Comparison of ENCODE assay signal across 14 mouse cellular contexts in genomic region chr7:30053591-30053990, GRCm38 (mm10). TPM values are rescaled to one million over a fixed set of nuclear protein-coding genes. Genes with fewer than 3 reads are reported as not detected.
DNase-seq lines count a peak whose midpoint lies in the region; ATAC-seq and TF ChIP-seq lines count a peak whose summit lies in the region.
"Had no signal": no experiment of that assay in that cellular context is flagged by ENCODE, and none has a peak within 500 bp of the region (broad histone marks: within the 10 kb centered on the region; RNA-seq: fewer than 3 reads in every experiment).

No protein-coding gene starts in this region.

- H3K27ac ChIP-seq in intestine, embryonic 15.5 days, result no peak overlapping the region
- H3K27ac ChIP-seq in intestine, postnatal 0 days (ENCODE audit: low read depth, low read length), result no peak overlapping the region
- no peak overlapping the region for H3K27ac ChIP-seq in ES-E14 (ENCODE audit: insufficient read depth, low read depth, low read length, poor library complexity, severe bottlenecking)
- peak overlapping the region; percentile 41; the same call in 1 of the 2 replicates for H3K27ac ChIP-seq in limb, embryonic 12.5 days
- no peak overlapping the region for H3K27ac ChIP-seq in forebrain, embryonic 14.5 days (ENCODE audit: low read depth, low read length)
- H3K27ac ChIP-seq: hindbrain, embryonic 13.5 days; liver, embryonic 13.5 days had no signal

- H3K27me3 ChIP-seq in intestine, embryonic 15.5 days (replicated peaks), result no peaks in the 10 kb centered on the region
- no peaks in the 10 kb centered on the region for H3K27me3 ChIP-seq in intestine, postnatal 0 days (replicated peaks; ENCODE audit: control insufficient read depth, insufficient read depth, low read length)
- H3K27me3 ChIP-seq in limb, embryonic 12.5 days, result no peaks in the 10 kb centered on the region
- no peaks in the 10 kb centered on the region for H3K27me3 ChIP-seq in forebrain, embryonic 14.5 days (replicated peaks; ENCODE audit: control insufficient read depth, insufficient read depth, low read length)
- H3K27me3 ChIP-seq: hindbrain, embryonic 13.5 days; liver, embryonic 13.5 days had no signal

- peaks cover 8% of the 10 kb centered on the region; the same call in 1 of the 2 replicates for H3K4me1 ChIP-seq in intestine, embryonic 15.5 days (replicated peaks)
- 0 out of 2 replicates have a peak, but pooled peaks cover 4% of the 10 kb centered on the region for H3K4me1 ChIP-seq in intestine, postnatal 0 days (replicated peaks; ENCODE audit: control insufficient read depth, insufficient read depth, low read length)
- no peaks in the 10 kb centered on the region for H3K4me1 ChIP-seq in ES-E14 (ENCODE audit: control insufficient read depth in 2 of 2, insufficient read depth in 2 of 2, low read length in 2 of 2, poor library complexity in 1 of 2)
- H3K4me1 ChIP-seq in limb, embryonic 12.5 days (replicated peaks), result peaks cover 15% of the 10 kb centered on the region
- H3K4me1 ChIP-seq in forebrain, embryonic 14.5 days (ENCODE audit: control insufficient read depth, insufficient read depth, low read length), result peaks cover 7% of the 10 kb centered on the region

- H3K9ac ChIP-seq in intestine, embryonic 15.5 days, result 0 out of 2 replicates have a peak overlapping the region, but pooled peaks have one; percentile 15
- H3K9ac ChIP-seq in intestine, postnatal 0 days (ENCODE audit: low read depth, low read length), result no peak overlapping the region
- H3K9ac ChIP-seq in ES-E14 (ENCODE audit: insufficient read depth, low read depth, low read length, poor library complexity, severe bottlenecking), result no peak overlapping the region
- no peak overlapping the region for H3K9ac ChIP-seq in limb, embryonic 12.5 days (replicated peaks)
- H3K9ac ChIP-seq in forebrain, embryonic 14.5 days (ENCODE audit: low read length), result no peak overlapping the region
- H3K9ac ChIP-seq: hindbrain, embryonic 13.5 days; liver, embryonic 13.5 days had no signal

- no peaks in the 10 kb centered on the region for H3K9me3 ChIP-seq in intestine, embryonic 15.5 days
- no peaks in the 10 kb centered on the region for H3K9me3 ChIP-seq in intestine, postnatal 0 days (ENCODE audit: control insufficient read depth)
- H3K9me3 ChIP-seq in ES-E14 (ENCODE audit: control insufficient read depth, insufficient read depth, low read depth, low read length), result no peaks in the 10 kb centered on the region
- no peaks in the 10 kb centered on the region for H3K9me3 ChIP-seq in limb, embryonic 12.5 days
- no peaks in the 10 kb centered on the region for H3K9me3 ChIP-seq in forebrain, embryonic 14.5 days (replicated peaks; ENCODE audit: control insufficient read depth, low read length)
- H3K9me3 ChIP-seq: hindbrain, embryonic 13.5 days; liver, embryonic 13.5 days had no signal

- ATAC-seq in intestine, embryonic 15.5 days, result no peak
- no peak for ATAC-seq in intestine, postnatal 0 days
- ATAC-seq in limb, embryonic 12.5 days (ENCODE audit: insufficient number of reproducible peaks, insufficient read depth, low FRiP score, low TSS enrichment, low read depth), result no peak
- ATAC-seq in forebrain, embryonic 14.5 days, result no peak

- TF ChIP-seq CTCF in intestine, postnatal 0 days (IDR thresholded peaks at IDR 0.05; ENCODE audit: low read depth), result no peak

- no peak overlapping the region for H3K4me3 ChIP-seq in intestine, embryonic 15.5 days (replicated peaks)
- no peak overlapping the region for H3K4me3 ChIP-seq in intestine, postnatal 0 days (ENCODE audit: low read depth, low read length)
- no peak overlapping the region for H3K4me3 ChIP-seq in ES-E14 (ENCODE audit: insufficient read depth in 1 of 2, low read depth in 1 of 2, low read length in 2 of 2, poor library complexity in 1 of 2, severe bottlenecking in 1 of 2)
- no peak overlapping the region for H3K4me3 ChIP-seq in limb, embryonic 12.5 days (replicated peaks)
- no peak overlapping the region for H3K4me3 ChIP-seq in forebrain, embryonic 14.5 days (ENCODE audit: low read depth, low read length)
- H3K4me3 ChIP-seq: hindbrain, embryonic 13.5 days; liver, embryonic 13.5 days had no signal

- WGBS in intestine, embryonic 15.5 days, result 7% methylated on average over 3 of the region's 3 CpGs
- WGBS in intestine, postnatal 0 days, result 10% methylated on average over 3 of the region's 3 CpGs
- 8% methylated on average over 3 of the region's 3 CpGs for WGBS in limb, embryonic 12.5 days
- WGBS in forebrain, embryonic 14.5 days, result 12% methylated on average over 3 of the region's 3 CpGs

- 0 out of 2 replicates have a peak, but pooled peaks cover 4% of the 10 kb centered on the region for H3K36me3 ChIP-seq in intestine, embryonic 15.5 days
- H3K36me3 ChIP-seq in intestine, postnatal 0 days (ENCODE audit: control insufficient read depth, insufficient read depth), result peaks cover 12% of the 10 kb centered on the region
- H3K36me3 ChIP-seq in ES-E14 (ENCODE audit: control insufficient read depth, insufficient read depth, low read length, poor library complexity, severe bottlenecking), result peaks cover 10% of the 10 kb centered on the region
- peaks cover 30% of the 10 kb centered on the region for H3K36me3 ChIP-seq in limb, embryonic 12.5 days
- H3K36me3 ChIP-seq in forebrain, embryonic 14.5 days (ENCODE audit: control insufficient read depth, insufficient read depth, low read length), result peaks cover 28% of the 10 kb centered on the region

- DNase-seq in ES-E14 (ENCODE audit: low read depth, low spot score), result no peak
- DNase-seq in embryo, embryonic 10.5 days (ENCODE audit: low spot score), result peak; percentile 40
- no peak for DNase-seq in B cell, adult 2 months
- DNase-seq in forebrain, embryonic 14.5 days (ENCODE audit: low spot score), result no peak
- DNase-seq: cerebellum, postnatal 36 days; gastrocnemius, postnatal 14 days; liver, embryonic 13.5 days; lung, postnatal 14 days; thymus, postnatal 14 days had no signal

- in situ Hi-C loops in ES-E14 (cut with MboI; ENCODE audit: low sequenced_read_pairs in 2 of 2, unreplicated experiment in 2 of 2), result no loop called here

- no peak overlapping the region for H3K4me2 ChIP-seq in intestine, embryonic 15.5 days (replicated peaks)
- H3K4me2 ChIP-seq in intestine, postnatal 0 days (replicated peaks; ENCODE audit: low read depth), result no peak overlapping the region
- H3K4me2 ChIP-seq in limb, embryonic 12.5 days, result no peak overlapping the region
- H3K4me2 ChIP-seq in forebrain, embryonic 14.5 days (ENCODE audit: low read length), result no peak overlapping the region
- H3K4me2 ChIP-seq: hindbrain, embryonic 13.5 days; liver, embryonic 13.5 days had no signal

TF ChIP-seq in ES-E14, 5 proteins besides CTCF, POLR2A, EP300 and RAD21:
- TF ChIP-seq ZNF384 (IDR thresholded peaks at IDR 0.05; ENCODE audit: low read depth, low read length) (0 out of 2 replicates have a peak, but pooled peaks have one; percentile 32), CHD2 (IDR thresholded peaks at IDR 0.05; ENCODE audit: low read depth, low read length) (no peak), ZC3H11A (IDR thresholded peaks at IDR 0.05; ENCODE audit: borderline replicate concordance, low read depth, low read length) (no peak), MAFK (IDR thresholded peaks at IDR 0.05; ENCODE audit: insufficient read depth, low read depth, low read length) (no peak), HCFC1 (IDR thresholded peaks at IDR 0.05; ENCODE audit: borderline replicate concordance, insufficient read depth, low read length) (no peak)

RNA-seq across cellular contexts. Expression of gene Zfp14, which starts 2.4 kb away (rescaled TPM):
- polyA plus RNA-seq in intestine, embryonic 15.5 days (2015; fragmentation: Nextera tagmentation; extraction: Ambion mirVana), result 2.7 and 2.9 TPM in 2 replicates
- 0.93 and 1.0 TPM in 2 replicates for polyA plus RNA-seq in intestine, postnatal 0 days (2015; fragmentation: Nextera tagmentation; extraction: Ambion mirVana)
- total RNA-seq in ES-E14 (2012; rRNA removed), result 2.1 and 3.3 TPM in 2 replicates
- 4.7 and 4.8 TPM in 2 replicates for polyA plus RNA-seq in limb, embryonic 12.5 days (2016; fragmentation: Nextera tagmentation; extraction: Ambion mirVana)
- 14.3 and 17.1 TPM in 2 replicates for polyA plus RNA-seq in forebrain, embryonic 14.5 days (2014; fragmentation: Nextera tagmentation; extraction: Ambion mirVana)

RNA-seq across cellular contexts. Expression of gene Zfp82, which starts 19.1 kb away (rescaled TPM):
- 3.9 and 4.5 TPM in 2 replicates for polyA plus RNA-seq in intestine, embryonic 15.5 days (2015; fragmentation: Nextera tagmentation; extraction: Ambion mirVana)
- polyA plus RNA-seq in intestine, postnatal 0 days (2015; fragmentation: Nextera tagmentation; extraction: Ambion mirVana), result 1.2 and 1.7 TPM in 2 replicates
- 5.8 and 7.3 TPM in 2 replicates for total RNA-seq in ES-E14 (2012; rRNA removed)
- 6.8 and 7.1 TPM in 2 replicates for polyA plus RNA-seq in limb, embryonic 12.5 days (2016; fragmentation: Nextera tagmentation; extraction: Ambion mirVana)
- 13.6 and 13.8 TPM in 2 replicates for polyA plus RNA-seq in forebrain, embryonic 14.5 days (2014; fragmentation: Nextera tagmentation; extraction: Ambion mirVana)

RNA-seq across cellular contexts. Expression of gene Gm26920, which starts 36.6 kb away (rescaled TPM):
- 1.2 and 1.5 TPM in 2 replicates for polyA plus RNA-seq in intestine, embryonic 15.5 days (2015; fragmentation: Nextera tagmentation; extraction: Ambion mirVana)
- polyA plus RNA-seq in intestine, postnatal 0 days (2015; fragmentation: Nextera tagmentation; extraction: Ambion mirVana), result not detected in 2 replicates
- 0.26 and 0.71 TPM in 2 replicates for total RNA-seq in ES-E14 (2012; rRNA removed)
- polyA plus RNA-seq in limb, embryonic 12.5 days (2016; fragmentation: Nextera tagmentation; extraction: Ambion mirVana), result 3.4 and 3.7 TPM in 2 replicates
- 2.0 and 2.7 TPM in 2 replicates for polyA plus RNA-seq in forebrain, embryonic 14.5 days (2014; fragmentation: Nextera tagmentation; extraction: Ambion mirVana)
- total RNA-seq: neutrophil, adult 5-6 weeks had no signal
- polyA plus RNA-seq: liver, embryonic 13.5 days had no signal

RNA-seq across cellular contexts. Expression of gene Zfp566, which starts 36.7 kb away (rescaled TPM):
- polyA plus RNA-seq in intestine, embryonic 15.5 days (2015; fragmentation: Nextera tagmentation; extraction: Ambion mirVana), result 6.0 and 6.1 TPM in 2 replicates
- polyA plus RNA-seq in intestine, postnatal 0 days (2015; fragmentation: Nextera tagmentation; extraction: Ambion mirVana), result 2.6 and 3.1 TPM in 2 replicates
- 13.1 and 16.3 TPM in 2 replicates for total RNA-seq in ES-E14 (2012; rRNA removed)
- 17.0 and 25.0 TPM in 2 replicates for polyA plus RNA-seq in limb, embryonic 12.5 days (2016; fragmentation: Nextera tagmentation; extraction: Ambion mirVana)
- polyA plus RNA-seq in forebrain, embryonic 14.5 days (2014; fragmentation: Nextera tagmentation; extraction: Ambion mirVana), result 18.7 and 20.3 TPM in 2 replicates

RNA-seq across cellular contexts. Expression of gene Zfp260, which starts 41.0 kb away (rescaled TPM):
- polyA plus RNA-seq in intestine, embryonic 15.5 days (2015; fragmentation: Nextera tagmentation; extraction: Ambion mirVana), result 71.0 and 82.3 TPM in 2 replicates
- 32.5 and 34.3 TPM in 2 replicates for polyA plus RNA-seq in intestine, postnatal 0 days (2015; fragmentation: Nextera tagmentation; extraction: Ambion mirVana)
- 33.5 and 40.4 TPM in 2 replicates for total RNA-seq in ES-E14 (2012; rRNA removed)
- polyA plus RNA-seq in limb, embryonic 12.5 days (2016; fragmentation: Nextera tagmentation; extraction: Ambion mirVana), result 138 and 146 TPM in 2 replicates
- polyA plus RNA-seq in forebrain, embryonic 14.5 days (2014; fragmentation: Nextera tagmentation; extraction: Ambion mirVana), result 123 and 140 TPM in 2 replicates
